Mouse (Mus musculus): ENCODE results near the gene Pik3r6. TPM values are rescaled to one million over a fixed set of nuclear protein-coding genes. Genes with fewer than 3 reads are reported as not detected.

Gene Pik3r6
- total and polyA plus RNA-seq, 3 experiments = 3.6 to 9.0 (median 6.1) TPM

DNA sequence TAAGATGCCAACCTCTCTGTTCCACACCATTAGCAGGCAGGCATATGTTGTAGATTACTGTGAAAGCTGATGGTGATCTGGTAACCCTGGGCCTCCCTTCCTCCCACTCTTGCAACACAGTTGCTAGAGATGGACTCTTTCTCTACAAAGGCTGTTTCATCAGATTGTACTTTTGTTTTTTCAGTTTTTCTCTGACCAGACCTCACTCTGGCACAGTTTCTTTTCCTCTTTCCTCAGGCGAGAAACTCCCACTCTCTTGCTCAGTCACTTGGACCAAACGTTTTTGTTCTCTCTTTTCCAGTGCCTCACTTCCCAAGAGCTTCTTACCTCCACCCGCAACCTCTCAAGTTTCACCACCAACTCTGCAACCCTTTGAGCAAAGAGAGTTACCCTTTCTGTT is 11.2 kb downstream of the Pik3r6 start:
- no peak overlapping the region for H3K9ac ChIP-seq (ENCODE audit: low read depth, low read length)
- H3K27ac ChIP-seq = no peak overlapping the region
- no peak overlapping the region for H3K4me3 ChIP-seq
- no peak for DNase-seq
- H3K27me3 ChIP-seq (ENCODE audit: control insufficient read depth, insufficient read depth, low read length) = no peaks in the 10 kb centered on the region
- H3K4me1 ChIP-seq (ENCODE audit: control insufficient read depth, insufficient read depth, low read length) = peaks cover under 1% of the 10 kb centered on the region
- WGBS = 38% methylated on average over 3 of the region's 3 CpGs
- TF ChIP-seq POLR2A (IDR thresholded peaks at IDR 0.05; ENCODE audit: insufficient read depth, low read depth, low read length) (no peak), EP300 (IDR thresholded peaks at IDR 0.05; ENCODE audit: insufficient read depth, low read depth, low read length) (no peak), CTCF (IDR thresholded peaks at IDR 0.05) (no peak)
- no peaks in the 10 kb centered on the region for H3K79me2 ChIP-seq (replicated peaks; ENCODE audit: control insufficient read depth, insufficient read depth, low read length)
- intact Hi-C loops (cut with DNase I) = no loop called here
- H3K36me3 ChIP-seq (ENCODE audit: control insufficient read depth, insufficient read depth, low read length) = peaks cover 5% of the 10 kb centered on the region

DNA sequence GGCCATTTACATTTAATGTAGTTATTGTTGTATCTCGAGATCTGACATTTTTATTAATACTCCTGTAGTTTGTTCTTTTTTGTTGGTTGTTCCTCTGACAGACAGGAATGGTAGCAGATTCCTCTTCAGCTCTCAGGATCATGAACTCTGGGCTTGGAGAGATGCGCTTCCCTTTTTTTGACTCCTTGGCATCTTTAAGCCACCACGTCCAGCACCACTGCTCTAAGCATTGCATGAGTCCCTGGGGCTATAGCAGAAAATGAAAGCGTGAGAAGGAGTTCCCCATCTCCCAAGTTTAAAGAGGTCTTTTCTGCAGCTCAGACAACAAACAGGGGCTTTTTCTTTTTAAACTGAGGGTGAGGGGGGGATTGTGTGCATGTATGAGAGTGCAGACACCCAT is 16.5 kb downstream of the Pik3r6 start:
- WGBS = 83% methylated on average over 4 of the region's 4 CpGs
- no peak for DNase-seq
- Histone ChIP-seq H3K4me1 (ENCODE audit: control insufficient read depth, insufficient read depth, low read length) (0 out of 2 replicates have a peak, but pooled peaks cover 2% of the 10 kb centered on the region), H3K27me3 (ENCODE audit: control insufficient read depth, insufficient read depth, low read length) (no peaks in the 10 kb centered on the region), H3K4me3 (no peak overlapping the region), H3K79me2 (replicated peaks; ENCODE audit: control insufficient read depth, insufficient read depth, low read length) (no peaks in the 10 kb centered on the region), H3K36me3 (ENCODE audit: control insufficient read depth, insufficient read depth, low read length) (peaks cover 2% of the 10 kb centered on the region; the same call in 1 of the 2 replicates), H3K27ac (no peak overlapping the region), H3K9ac (ENCODE audit: low read depth, low read length) (no peak overlapping the region)
- TF ChIP-seq CTCF (IDR thresholded peaks at IDR 0.05) (no peak), POLR2A (IDR thresholded peaks at IDR 0.05; ENCODE audit: insufficient read depth, low read depth, low read length) (no peak), EP300 (IDR thresholded peaks at IDR 0.05; ENCODE audit: insufficient read depth, low read depth, low read length) (no peak)
- intact Hi-C loops (cut with DNase I) = no loop called here

DNA sequence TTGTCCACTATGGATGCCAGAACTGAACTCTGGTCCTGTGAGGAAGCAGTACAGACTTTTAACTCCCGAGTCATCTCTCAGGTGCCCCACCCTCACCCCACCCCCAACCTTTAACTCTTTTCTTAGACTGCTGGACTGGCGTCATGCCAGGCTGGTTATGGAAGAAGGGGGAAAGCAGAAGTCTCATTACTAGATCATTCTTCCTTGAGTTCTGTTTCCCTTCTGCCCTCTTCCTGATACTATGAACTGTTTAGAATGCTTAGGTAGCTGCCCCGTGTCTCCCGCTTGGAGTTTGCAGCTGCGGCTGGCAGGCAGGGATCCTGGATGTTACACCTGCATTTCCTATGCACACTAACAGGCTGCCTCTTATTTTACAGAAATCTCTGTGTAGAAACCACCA is 17.0 kb downstream of the Pik3r6 start:
- 77% methylated on average over 5 of the region's 5 CpGs for whole genome bisulfite sequencing
- no peaks in the 10 kb centered on the region for H3K36me3 ChIP-seq (ENCODE audit: control insufficient read depth, insufficient read depth, low read length)
- DNase-seq = no peak
- H3K27me3 ChIP-seq (ENCODE audit: control insufficient read depth, insufficient read depth, low read length) = no peaks in the 10 kb centered on the region
- intact Hi-C loops (cut with DNase I) = no loop called here
- H3K4me3 ChIP-seq = no peak overlapping the region
- H3K4me1 ChIP-seq (ENCODE audit: control insufficient read depth, insufficient read depth, low read length) = 0 out of 2 replicates have a peak, but pooled peaks cover 2% of the 10 kb centered on the region
- no peak overlapping the region for H3K9ac ChIP-seq (ENCODE audit: low read depth, low read length)
- TF ChIP-seq POLR2A (IDR thresholded peaks at IDR 0.05; ENCODE audit: insufficient read depth, low read depth, low read length) (no peak), CTCF (IDR thresholded peaks at IDR 0.05) (no peak), EP300 (IDR thresholded peaks at IDR 0.05; ENCODE audit: insufficient read depth, low read depth, low read length) (no peak)
- no peak overlapping the region for H3K27ac ChIP-seq
- no peaks in the 10 kb centered on the region for H3K79me2 ChIP-seq (replicated peaks; ENCODE audit: control insufficient read depth, insufficient read depth, low read length)

DNA sequence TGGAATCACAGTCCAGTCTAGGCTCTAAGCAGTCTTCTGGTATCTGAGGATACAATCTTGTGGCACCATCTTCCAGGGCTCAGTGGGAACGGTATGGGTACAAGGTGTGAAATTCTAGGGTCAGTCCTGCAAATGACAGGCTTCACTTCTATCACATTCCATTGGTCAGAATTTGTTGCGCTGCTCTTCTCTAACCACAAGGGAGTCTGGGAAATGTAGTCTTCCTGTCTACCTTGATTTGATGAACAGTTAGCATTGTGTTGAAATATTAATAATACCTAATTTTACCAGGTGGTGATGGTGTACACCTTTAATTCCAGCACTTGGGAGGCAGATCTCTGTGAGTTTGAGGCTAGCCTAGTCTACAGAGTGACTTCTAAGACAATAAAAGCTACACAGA is 17.6 kb downstream of the Pik3r6 start:
- TF ChIP-seq CTCF (IDR thresholded peaks at IDR 0.05) = no peak
- TF ChIP-seq EP300 (IDR thresholded peaks at IDR 0.05; ENCODE audit: insufficient read depth, low read depth, low read length) = no peak
- TF ChIP-seq POLR2A (IDR thresholded peaks at IDR 0.05; ENCODE audit: insufficient read depth, low read depth, low read length) = no peak
- no peak for DNase-seq
- Histone ChIP-seq H3K4me3 (no peak overlapping the region), H3K36me3 (ENCODE audit: control insufficient read depth, insufficient read depth, low read length) (no peaks in the 10 kb centered on the region), H3K4me1 (ENCODE audit: control insufficient read depth, insufficient read depth, low read length) (0 out of 2 replicates have a peak, but pooled peaks cover 2% of the 10 kb centered on the region), H3K9ac (ENCODE audit: low read depth, low read length) (no peak overlapping the region), H3K27ac (no peak overlapping the region), H3K79me2 (replicated peaks; ENCODE audit: control insufficient read depth, insufficient read depth, low read length) (no peaks in the 10 kb centered on the region), H3K27me3 (ENCODE audit: control insufficient read depth, insufficient read depth, low read length) (no peaks in the 10 kb centered on the region)
- intact Hi-C loops (cut with DNase I) = no loop called here
- 71% methylated on average over 2 of the region's 2 CpGs for WGBS

DNA sequence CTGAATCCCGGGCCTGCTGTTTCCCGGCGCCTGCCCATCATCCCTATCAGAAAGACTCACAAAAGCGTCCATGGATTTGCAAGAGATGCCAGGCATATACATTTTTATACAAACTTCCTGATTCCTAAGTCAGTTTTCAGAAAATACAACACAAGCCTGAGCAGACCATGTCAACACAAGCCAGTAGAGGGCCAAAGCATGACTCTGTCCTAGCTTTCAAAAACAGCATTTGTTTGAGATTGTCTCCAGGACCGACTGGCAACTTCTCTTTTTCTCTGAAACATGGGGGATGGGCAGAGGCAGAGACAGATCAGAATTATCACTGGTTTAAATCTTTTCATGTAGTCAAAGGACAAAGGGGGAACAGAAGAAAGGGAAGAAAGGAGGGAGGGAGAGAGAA is 18.5 kb downstream of the Pik3r6 start:
- Histone ChIP-seq H3K9ac (ENCODE audit: low read depth, low read length) (no peak overlapping the region), H3K79me2 (replicated peaks; ENCODE audit: control insufficient read depth, insufficient read depth, low read length) (no peaks in the 10 kb centered on the region), H3K27ac (no peak overlapping the region), H3K27me3 (ENCODE audit: control insufficient read depth, insufficient read depth, low read length) (no peaks in the 10 kb centered on the region), H3K4me3 (no peak overlapping the region), H3K4me1 (ENCODE audit: control insufficient read depth, insufficient read depth, low read length) (0 out of 2 replicates have a peak, but pooled peaks cover 2% of the 10 kb centered on the region), H3K36me3 (ENCODE audit: control insufficient read depth, insufficient read depth, low read length) (no peaks in the 10 kb centered on the region)
- 78% methylated on average over 5 of the region's 5 CpGs for WGBS
- DNase-seq = no peak
- intact Hi-C loops (cut with DNase I) = no loop called here
- TF ChIP-seq POLR2A (IDR thresholded peaks at IDR 0.05; ENCODE audit: insufficient read depth, low read depth, low read length) = no peak

DNA sequence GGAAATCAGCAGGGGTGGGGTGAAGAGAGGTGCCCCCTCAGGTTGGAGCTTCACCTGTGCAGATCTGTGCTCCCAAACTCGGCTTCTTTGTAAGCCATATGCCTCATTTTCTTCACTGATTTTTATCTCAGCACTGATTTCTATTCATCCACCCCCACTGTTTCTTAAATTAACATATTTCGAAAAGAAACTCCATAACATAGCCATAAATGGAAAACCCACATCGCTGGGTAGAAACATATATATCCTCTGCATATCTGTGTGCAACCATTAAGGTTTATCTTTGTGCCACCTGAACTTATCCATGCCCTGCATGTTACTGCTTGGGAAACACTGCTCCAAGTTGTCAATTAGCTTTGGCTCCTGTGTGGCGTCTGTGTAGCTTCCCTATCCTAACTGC is 23.6 kb downstream of the Pik3r6 start:
- H3K27me3 ChIP-seq (ENCODE audit: control insufficient read depth, insufficient read depth, low read length) = no peaks in the 10 kb centered on the region
- H3K79me2 ChIP-seq (replicated peaks; ENCODE audit: control insufficient read depth, insufficient read depth, low read length) = no peaks in the 10 kb centered on the region
- no peak for TF ChIP-seq EP300 (IDR thresholded peaks at IDR 0.05; ENCODE audit: insufficient read depth, low read depth, low read length)
- TF ChIP-seq POLR2A (IDR thresholded peaks at IDR 0.05; ENCODE audit: insufficient read depth, low read depth, low read length) = no peak
- TF ChIP-seq CTCF (IDR thresholded peaks at IDR 0.05) = no peak
- 85% methylated on average over 4 of the region's 4 CpGs for WGBS
- H3K4me3 ChIP-seq = no peak overlapping the region
- no peak overlapping the region for H3K27ac ChIP-seq
- H3K9ac ChIP-seq (ENCODE audit: low read depth, low read length) = no peak overlapping the region
- intact Hi-C loops (cut with DNase I) = no loop called here
- H3K36me3 ChIP-seq (ENCODE audit: control insufficient read depth, insufficient read depth, low read length) = no peaks in the 10 kb centered on the region
- no peak for DNase-seq
- 0 out of 2 replicates have a peak, but pooled peaks cover 2% of the 10 kb centered on the region for H3K4me1 ChIP-seq (ENCODE audit: control insufficient read depth, insufficient read depth, low read length)
